Mouse (Mus musculus) liver, embryonic 15.5 days (tissue): ENCODE data around the gene C530025M09Rik. TPM values are rescaled to one million over a fixed set of nuclear protein-coding genes. Genes with fewer than 3 reads are reported as not detected.

ENCODE experiments used
- ATAC-seq: fragments of 200-750 bp; cut with Nextera tagmentation; 2 replicates; pipeline ENCODE4 v1.8.0; 2017; ENCODE audit warnings: moderate number of reproducible peaks, mild to moderate bottlenecking, moderate library complexity; ENCODE audit not compliant: insufficient read depth
- H3K27ac ChIP-seq: fragments of 300-500 bp; sonication (generic); replicated peaks from 2 replicates; pipeline ENCODE4 v1.5.1; 2015; ENCODE audit warnings: mild to moderate bottlenecking, inconsistent platforms
- H3K27me3 ChIP-seq: fragments of 300-500 bp; sonication (generic); 2 replicates; pipeline ENCODE4 v1.6.1; 2015; ENCODE audit warnings: mild to moderate bottlenecking, inconsistent platforms
- H3K36me3 ChIP-seq: fragments of 300-500 bp; sonication (generic); replicated peaks from 2 replicates; pipeline ENCODE4 v1.6.1; 2015; ENCODE audit warnings: moderate library complexity, mild to moderate bottlenecking, inconsistent platforms
- H3K4me1 ChIP-seq: fragments of 300-500 bp; sonication (generic); replicated peaks from 2 replicates; pipeline ENCODE4 v1.6.1; 2015; ENCODE audit warnings: inconsistent platforms
- H3K4me2 ChIP-seq: fragments of 300-500 bp; sonication (generic); 2 replicates; pipeline ENCODE4 v1.6.1; 2015; ENCODE audit warnings: moderate library complexity, mild to moderate bottlenecking, inconsistent platforms
- H3K4me3 ChIP-seq: fragments of 300-500 bp; sonication (generic); replicated peaks from 2 replicates; pipeline ENCODE4 v1.5.1; 2015; ENCODE audit warnings: mild to moderate bottlenecking, inconsistent platforms
- H3K9ac ChIP-seq: fragments of 300-500 bp; sonication (generic); 2 replicates; pipeline ENCODE4 v1.6.1; 2015; ENCODE audit warnings: moderate library complexity, mild to moderate bottlenecking, inconsistent platforms
- H3K9me3 ChIP-seq: fragments of 300-500 bp; sonication (generic); replicated peaks from 2 replicates; pipeline ENCODE4 v1.6.1; 2016; ENCODE audit warnings: inconsistent platforms
- WGBS: fragments of 180-500 bp; shearing (Covaris S2); methylation state at CpG from one replicate; pipeline ENCODE4 v1.1.7; 2015; ENCODE audit warnings: mixed read lengths; ENCODE audit not compliant: insufficient replicate concordance; 5-methylcytosine and 5-hydroxymethylcytosine counted together
- polyA plus RNA-seq: library from polyadenylated mRNA; unstranded; fragments of >200 nt; fragmentation: Nextera tagmentation; extraction: Ambion mirVana; gene quantifications from 2 replicates; pipeline ENCODE4 v1.2.1, GENCODE M21; 2015

Gene C530025M09Rik
- polyA plus RNA-seq, 1 experiment from 2014 or later, result not detected

- ATAC-seq, result no peak
- WGBS, result 62% methylated on average over 1 of the region's 1 CpGs
- Histone ChIP-seq H3K27me3 (peaks cover 26% of the 10 kb centered on the region), H3K9me3 (no peaks in the 10 kb centered on the region), H3K4me2 (no peak overlapping the region), H3K4me3 (no peak overlapping the region), H3K36me3 (no peaks in the 10 kb centered on the region), H3K27ac (no peak overlapping the region), H3K4me1 (no peaks in the 10 kb centered on the region), H3K9ac (no peak overlapping the region)
Observed at GRCm38 (mm10) chr2:149835091-149835490, 4.1 kb upstream of the C530025M09Rik start.

- Histone ChIP-seq H3K9ac (no peak overlapping the region), H3K36me3 (no peaks in the 10 kb centered on the region), H3K4me3 (no peak overlapping the region), H3K27ac (no peak overlapping the region), H3K4me2 (no peak overlapping the region), H3K4me1 (no peaks in the 10 kb centered on the region), H3K9me3 (no peaks in the 10 kb centered on the region), H3K27me3 (peaks cover 43% of the 10 kb centered on the region)
- 5% methylated on average over 5 of the region's 5 CpGs for WGBS
- no peak for ATAC-seq
Observed at GRCm38 (mm10) chr2:149832301-149832700, 1.3 kb upstream of the C530025M09Rik start.

GRCm38 (mm10) chr2:149831459-149832245, 639 bp upstream of the C530025M09Rik start:
- Histone ChIP-seq H3K27ac (no peak overlapping the region), H3K27me3 (peaks cover 43% of the 10 kb centered on the region), H3K4me3 (no peak overlapping the region), H3K9me3 (no peaks in the 10 kb centered on the region), H3K4me2 (no peak overlapping the region), H3K36me3 (no peaks in the 10 kb centered on the region), H3K4me1 (no peaks in the 10 kb centered on the region), H3K9ac (no peak overlapping the region)
- 3% methylated on average over 29 of the region's 29 CpGs for WGBS
- ATAC-seq, result no peak

GRCm38 (mm10) chr2:149829955-149830535, 968 bp downstream of the C530025M09Rik start:
- Histone ChIP-seq H3K27ac (no peak overlapping the region), H3K4me3 (peak overlapping the region; percentile 14; the same call in 1 of the 2 replicates), H3K9ac (no peak overlapping the region), H3K4me2 (peak overlapping the region; percentile 34), H3K36me3 (no peaks in the 10 kb centered on the region), H3K9me3 (no peaks in the 10 kb centered on the region), H3K4me1 (no peaks in the 10 kb centered on the region), H3K27me3 (peaks cover 43% of the 10 kb centered on the region)
- no peak for ATAC-seq
- 2% methylated on average over 26 of the region's 26 CpGs for WGBS

GRCm38 (mm10) chr2:149828911-149829310, 2.1 kb downstream of the C530025M09Rik start, which contains the start of gene Syndig1:
TSS of gene Syndig1 (plus strand) at chr2:149829211.
- no peak within 1 kb of the TSS for H3K9ac ChIP-seq
- H3K4me1 ChIP-seq, result no peaks in the 10 kb centered on the region
- no peak within 1 kb of the TSS for H3K27ac ChIP-seq
- H3K4me3 ChIP-seq, result no peak within 1 kb of the TSS
- 36% methylated on average over 2 of the region's 2 CpGs for WGBS
- ATAC-seq, result no peak
- peaks cover 43% of the 10 kb centered on the region for H3K27me3 ChIP-seq
- no peak within 1 kb of the TSS for H3K4me2 ChIP-seq
- H3K9me3 ChIP-seq, result no peaks in the 10 kb centered on the region
- no peaks in the 10 kb centered on the region for H3K36me3 ChIP-seq

- no peak overlapping the region for H3K4me2 ChIP-seq
Observed at GRCm38 (mm10) chr2:149820201-149820600, 10.8 kb downstream of the C530025M09Rik start.

GRCm38 (mm10) chr2:149819751-149820150, 11.3 kb downstream of the C530025M09Rik start:
- no peaks in the 10 kb centered on the region for H3K27me3 ChIP-seq
- H3K27ac ChIP-seq, result no peak overlapping the region
- no peaks in the 10 kb centered on the region for H3K9me3 ChIP-seq
- no peaks in the 10 kb centered on the region for H3K36me3 ChIP-seq
- H3K4me3 ChIP-seq, result no peak overlapping the region
- H3K4me1 ChIP-seq, result no peaks in the 10 kb centered on the region
- 55% methylated on average over 3 of the region's 3 CpGs for WGBS
- no peak for ATAC-seq
- no peak overlapping the region for H3K4me2 ChIP-seq
- no peak overlapping the region for H3K9ac ChIP-seq

More at GRCm38 (mm10) chr2:149820201-149820600, 10.8 kb downstream of the C530025M09Rik start:
- H3K27me3 ChIP-seq, result no peaks in the 10 kb centered on the region
- H3K4me1 ChIP-seq, result no peaks in the 10 kb centered on the region
- WGBS, result 24% methylated on average over 2 of the region's 2 CpGs
- no peak overlapping the region for H3K27ac ChIP-seq
- no peaks in the 10 kb centered on the region for H3K9me3 ChIP-seq
- H3K4me3 ChIP-seq, result no peak overlapping the region
- ATAC-seq, result no peak
- H3K36me3 ChIP-seq, result no peaks in the 10 kb centered on the region
- no peak overlapping the region for H3K9ac ChIP-seq

- Histone ChIP-seq H3K4me1 (no peaks in the 10 kb centered on the region), H3K9me3 (no peaks in the 10 kb centered on the region), H3K36me3 (no peaks in the 10 kb centered on the region), H3K27me3 (no peaks in the 10 kb centered on the region), H3K4me2 (no peak overlapping the region), H3K4me3 (no peak overlapping the region), H3K27ac (no peak overlapping the region), H3K9ac (no peak overlapping the region)
- WGBS, result 54% methylated on average over 3 of the region's 3 CpGs
- ATAC-seq, result no peak
Observed at GRCm38 (mm10) chr2:149818395-149818794, 12.6 kb downstream of the C530025M09Rik start.

GRCm38 (mm10) chr2:149812899-149813298, 18.1 kb downstream of the C530025M09Rik start:
- Histone ChIP-seq H3K4me3 (no peak overlapping the region), H3K9ac (no peak overlapping the region), H3K4me1 (no peaks in the 10 kb centered on the region), H3K4me2 (no peak overlapping the region), H3K9me3 (no peaks in the 10 kb centered on the region), H3K27ac (no peak overlapping the region), H3K27me3 (no peaks in the 10 kb centered on the region), H3K36me3 (no peaks in the 10 kb centered on the region)
- no peak for ATAC-seq
- 58% methylated on average over 2 of the region's 2 CpGs for WGBS

- WGBS, result 61% methylated on average over 2 of the region's 2 CpGs
- H3K4me2 ChIP-seq, result no peak overlapping the region
- no peak for ATAC-seq
- no peak overlapping the region for H3K9ac ChIP-seq
- H3K27ac ChIP-seq, result no peak overlapping the region
- H3K4me3 ChIP-seq, result no peak overlapping the region
- 0 out of 2 replicates have a peak, but pooled peaks cover 3% of the 10 kb centered on the region for H3K9me3 ChIP-seq
- H3K36me3 ChIP-seq, result no peaks in the 10 kb centered on the region
- no peaks in the 10 kb centered on the region for H3K4me1 ChIP-seq
- H3K27me3 ChIP-seq, result no peaks in the 10 kb centered on the region
Observed at GRCm38 (mm10) chr2:149805256-149805655, 25.8 kb downstream of the C530025M09Rik start.

GRCm38 (mm10) chr2:149804599-149805140, 26.3 kb downstream of the C530025M09Rik start:
- Histone ChIP-seq H3K27ac (no peak overlapping the region), H3K9me3 (0 out of 2 replicates have a peak, but pooled peaks cover 3% of the 10 kb centered on the region), H3K36me3 (no peaks in the 10 kb centered on the region), H3K4me3 (no peak overlapping the region), H3K4me1 (no peaks in the 10 kb centered on the region), H3K27me3 (no peaks in the 10 kb centered on the region), H3K4me2 (no peak overlapping the region), H3K9ac (no peak overlapping the region)
- ATAC-seq, result no peak
- whole genome bisulfite sequencing, result 53% methylated on average over 3 of the region's 3 CpGs
